Mouse (Mus musculus) frontal cortex, postnatal 36 days (tissue): ENCODE measurements around the gene Gpr62.

Experiments used
- DNase-seq, 2 experiments: peaks; one replicate each; pipeline ENCODE4 v3.0.0; 2022; ENCODE audit warnings: low spot score in 2 of 2

Gene Gpr62

DNA sequence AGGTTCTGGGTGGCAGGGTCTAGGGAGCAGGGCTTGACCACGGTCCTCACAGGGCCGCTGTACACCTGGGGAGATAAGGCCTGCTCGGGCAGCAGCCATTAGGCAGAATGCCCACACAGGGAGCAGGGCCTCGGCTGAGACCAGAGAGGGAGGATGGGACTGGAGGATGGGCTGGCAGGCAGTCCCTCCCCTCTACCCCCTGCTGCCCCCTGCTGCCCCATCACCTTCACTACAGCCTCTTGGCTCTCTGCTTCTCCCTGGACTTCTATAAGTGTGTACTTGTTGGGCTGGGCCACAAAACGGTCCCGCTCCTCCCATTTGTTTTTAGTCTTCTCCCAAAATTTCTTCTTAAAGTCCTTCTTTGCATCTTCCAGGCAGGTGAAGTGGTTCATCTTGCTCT lies 8.7 kb upstream of the Gpr62 start:
- peak in 1 of 2 experiments; percentile 58 for DNase-seq

DNA sequence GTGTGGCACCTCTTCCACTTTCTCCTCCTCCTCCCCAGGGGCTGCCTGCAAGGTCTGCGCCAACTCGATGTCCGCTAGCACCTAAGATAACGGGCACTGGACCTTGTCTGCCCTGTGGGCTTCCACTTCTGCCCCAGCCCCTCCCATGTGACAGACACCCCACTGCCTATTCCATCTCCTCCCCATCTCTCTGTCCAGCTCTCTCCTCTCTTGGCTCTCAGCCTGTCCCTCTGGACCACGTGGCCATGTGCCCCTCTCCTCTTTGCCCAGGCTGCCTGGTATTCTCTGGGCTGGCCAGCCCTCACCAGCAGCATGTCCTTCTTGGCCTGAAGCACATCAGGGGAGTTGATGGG lies 8.0 kb upstream of the Gpr62 start:
- DNase-seq = peak in 1 of 2 experiments; percentile 1

DNA sequence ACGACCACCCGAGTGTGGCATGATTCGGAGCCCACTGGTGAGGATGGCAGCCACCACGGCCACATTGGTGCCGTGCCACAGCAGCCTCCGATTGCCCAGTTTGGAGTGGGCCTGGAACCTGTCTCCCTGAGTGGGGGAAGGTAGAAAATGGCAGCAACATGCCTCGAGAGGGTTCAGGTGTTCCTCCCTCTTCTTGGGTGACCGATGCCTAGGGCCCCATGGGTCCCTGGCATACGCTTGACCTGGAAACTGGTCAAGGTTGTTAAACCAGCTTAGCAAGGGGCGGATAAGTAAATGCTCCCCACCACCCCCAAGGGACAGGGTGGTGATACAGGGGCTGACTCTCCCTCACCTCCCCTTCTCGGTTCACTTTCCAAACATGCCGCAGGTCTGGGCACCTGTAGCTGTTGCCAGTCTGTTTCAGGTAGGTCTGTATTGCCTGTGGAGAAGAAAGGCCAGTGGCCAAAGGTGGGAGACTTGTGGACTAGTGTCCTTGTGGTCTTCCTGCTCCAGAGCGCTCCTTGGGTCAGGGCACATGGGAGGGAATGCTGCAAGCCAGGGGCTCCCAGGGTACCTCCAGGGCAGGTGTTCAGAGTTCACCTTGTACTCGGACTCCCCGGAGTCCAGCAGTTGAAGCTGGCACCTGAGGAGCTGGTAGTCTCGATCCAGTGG lies 7.5 kb upstream of the Gpr62 start:
- DNase-seq = peak in 1 of 2 experiments; percentile 0

DNA sequence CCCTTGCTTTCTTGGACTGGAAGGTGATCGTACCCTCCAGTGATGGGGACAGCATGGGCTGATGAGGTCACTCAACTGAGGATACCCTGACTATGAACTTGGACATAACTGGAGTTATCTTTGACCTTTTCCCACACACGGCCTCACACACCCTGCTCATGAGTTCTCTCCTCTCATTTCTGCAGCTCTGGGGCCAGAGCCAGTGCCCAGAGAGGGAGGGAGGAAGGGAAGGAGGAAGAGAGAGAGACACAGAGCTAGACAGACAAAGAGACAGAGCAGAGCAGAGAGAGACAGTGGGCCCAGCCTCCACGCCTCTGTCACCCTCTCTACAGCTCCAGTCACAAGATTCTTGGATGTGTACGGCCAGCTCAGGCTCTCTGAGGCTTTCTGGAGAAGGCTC lies 6.6 kb upstream of the Gpr62 start:
- no peak for DNase-seq

DNA sequence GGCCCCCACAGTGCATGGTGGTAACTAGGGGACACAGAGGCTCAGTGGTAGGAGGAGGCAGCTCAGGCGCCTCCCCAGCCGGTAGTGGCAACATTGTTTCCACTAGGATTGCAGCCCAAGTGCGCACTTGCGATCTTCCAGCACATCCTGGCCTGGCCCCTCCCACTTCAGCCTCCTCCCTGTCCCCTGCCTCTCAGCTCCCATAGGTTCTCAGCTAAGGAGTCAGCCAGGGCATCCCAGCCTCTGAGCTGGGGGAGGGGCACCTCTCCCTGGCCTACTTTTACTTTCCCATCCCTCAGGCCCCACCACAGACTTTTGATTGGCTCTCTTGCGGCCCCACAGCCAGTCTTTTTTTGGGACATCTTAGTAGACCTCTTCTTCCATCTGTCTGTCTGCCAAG lies 6.2 kb upstream of the Gpr62 start:
- no peak for DNase-seq

DNA sequence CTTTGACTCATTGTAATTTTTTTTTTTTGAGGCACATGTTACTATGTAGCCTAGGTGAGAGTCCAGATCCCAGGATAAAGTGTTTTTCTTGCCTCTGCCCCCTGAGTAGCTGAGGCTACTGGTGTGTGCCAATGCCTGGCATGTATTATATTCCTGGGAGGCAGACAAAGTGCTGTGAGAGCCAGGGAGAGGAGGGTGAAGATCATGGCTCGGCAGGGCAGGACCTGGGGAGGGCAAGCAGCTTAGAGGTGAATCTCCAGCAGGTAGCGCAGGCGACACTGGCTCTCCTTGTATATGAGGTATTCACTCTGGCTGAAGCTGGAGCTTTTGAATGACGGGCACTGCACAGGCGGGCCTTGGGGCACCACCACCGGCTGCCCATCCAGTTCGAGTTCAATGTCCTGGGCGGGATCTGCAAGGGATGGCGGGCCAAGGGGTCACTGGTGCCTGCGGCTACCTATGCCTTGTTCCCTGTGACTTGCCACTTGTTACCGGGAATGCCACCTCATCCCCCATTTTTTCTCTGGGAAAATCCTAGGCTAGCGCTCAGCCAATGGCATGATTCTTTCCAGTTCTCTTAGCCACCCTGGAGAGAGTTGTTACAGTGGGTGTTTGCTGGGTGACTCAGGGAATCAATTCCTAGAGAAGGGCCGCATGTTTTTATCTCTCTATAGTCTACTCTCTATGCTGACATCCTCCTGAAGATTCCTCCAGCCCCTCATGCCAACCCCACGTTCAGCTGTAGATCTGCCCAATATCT lies 5.4 kb upstream of the Gpr62 start:
- DNase-seq = no peak

DNA sequence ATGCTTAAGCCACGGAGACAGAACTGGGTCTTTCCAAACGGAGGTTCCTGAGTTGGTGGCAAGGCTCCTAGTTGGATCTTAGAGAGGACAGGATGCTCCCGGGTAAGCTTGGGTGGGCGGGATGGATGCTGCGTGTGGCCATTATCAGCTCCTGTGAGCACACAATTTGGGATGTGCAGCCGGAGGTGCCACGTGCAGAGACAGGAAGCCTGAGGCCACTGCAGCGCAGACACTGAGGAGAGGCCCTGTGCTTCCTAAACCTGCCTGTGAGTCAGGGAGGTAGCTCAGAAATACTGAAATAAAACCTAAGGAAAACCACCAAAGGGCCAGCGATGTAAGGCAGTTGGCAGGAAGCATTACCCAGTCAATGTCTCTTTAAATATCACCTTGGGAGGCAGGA lies 4.0 kb upstream of the Gpr62 start:
- DNase-seq = no peak

DNA sequence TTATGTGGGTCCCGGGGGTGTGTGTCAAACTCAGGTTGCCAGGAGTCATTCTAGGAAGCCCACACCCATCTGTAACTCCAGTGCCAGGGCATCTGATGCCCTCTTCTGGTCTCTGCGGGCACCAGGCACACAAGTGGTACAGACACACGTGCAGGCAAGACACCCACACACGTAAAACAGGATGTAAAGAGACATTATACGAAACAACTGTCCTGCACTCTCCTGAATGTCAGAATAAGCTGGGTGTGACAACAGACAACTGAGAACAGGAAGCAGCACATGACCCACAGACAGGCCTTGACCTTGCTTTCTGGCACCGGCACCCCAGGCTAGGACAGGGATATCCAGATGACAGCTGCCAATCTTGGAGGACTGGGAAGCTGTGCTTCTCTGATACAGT lies 3.6 kb upstream of the Gpr62 start:
- DNase-seq = no peak

DNA sequence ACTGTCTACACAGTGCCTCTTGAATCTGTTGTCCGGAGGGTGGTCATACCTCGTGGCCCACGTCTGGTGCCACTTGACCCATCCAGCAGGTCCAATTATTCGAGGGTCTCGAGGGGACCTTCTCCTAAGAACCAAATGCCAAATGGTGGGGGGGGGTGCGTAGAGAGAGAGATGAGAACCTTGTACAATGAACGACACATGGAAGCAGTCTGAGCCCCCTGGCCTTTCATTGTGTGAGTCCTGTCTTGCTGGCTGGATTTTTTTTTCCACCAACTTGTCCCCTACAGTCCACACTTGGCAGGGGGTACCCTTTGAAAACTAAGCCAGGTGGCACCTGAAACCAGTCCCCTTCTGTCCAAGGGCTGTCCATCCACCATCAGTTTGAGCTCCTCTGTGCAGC lies 2.0 kb upstream of the Gpr62 start:
- DNase-seq = no peak

DNA sequence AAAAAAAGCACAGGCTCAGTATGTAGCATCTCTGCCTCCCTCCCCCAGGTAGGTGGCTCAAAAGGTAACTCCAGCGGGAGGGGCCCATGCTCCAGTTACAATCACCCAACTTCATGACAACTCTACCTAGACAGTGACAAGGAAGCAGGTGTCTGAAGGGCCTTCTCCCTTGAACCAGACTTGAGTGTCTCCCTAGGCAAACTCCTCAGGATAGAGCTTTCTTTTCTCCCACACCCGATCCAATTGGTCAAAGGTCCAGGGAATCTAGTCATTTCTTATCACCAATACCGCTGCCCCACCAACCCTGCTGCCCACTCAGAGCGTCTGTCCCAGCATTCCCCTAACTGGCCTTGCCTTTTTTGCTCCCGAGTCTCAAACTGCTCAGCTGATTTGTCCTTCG lies 983 bp upstream of the Gpr62 start:
- DNase-seq = no peak

DNA sequence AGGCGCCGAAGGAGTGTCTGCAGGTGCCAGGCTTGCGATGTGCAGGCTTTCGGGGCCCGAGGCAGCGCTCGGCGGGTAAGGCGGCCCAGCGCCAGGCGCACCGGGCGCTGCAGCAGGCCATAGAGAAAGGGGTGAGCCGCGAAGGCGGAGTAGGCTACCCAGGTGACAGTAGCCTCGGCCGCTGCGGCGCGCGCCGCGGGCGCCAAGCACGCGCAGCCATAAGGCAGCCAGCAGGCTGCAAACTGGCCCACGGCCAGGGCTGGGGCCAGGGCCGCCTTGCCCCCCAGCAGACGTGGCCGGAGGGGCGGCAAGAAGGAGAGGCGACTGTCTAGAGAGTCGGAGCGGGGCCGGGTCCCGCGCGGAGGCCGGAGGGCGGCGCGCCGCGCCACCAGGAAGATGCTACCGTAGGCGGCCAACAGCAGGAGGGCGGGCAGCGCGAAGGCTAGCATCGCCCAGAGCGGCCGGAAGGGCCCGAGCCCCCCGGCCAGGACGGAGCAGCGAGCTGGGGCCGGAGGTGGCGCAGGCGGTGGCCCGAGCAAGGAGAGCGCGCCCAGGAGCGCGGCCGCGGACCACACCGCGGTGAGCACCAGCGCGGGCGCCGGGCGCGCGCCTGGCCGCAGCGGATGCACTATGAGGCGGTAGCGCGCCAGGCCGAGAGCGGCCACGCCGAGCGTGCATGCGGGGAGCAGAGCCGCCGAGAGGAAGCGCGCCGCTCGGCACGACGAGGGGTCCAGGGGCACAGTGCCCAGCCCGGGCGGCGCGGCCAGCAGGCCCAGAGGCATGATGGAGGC lies 792 bp downstream of the Gpr62 start:
- DNase-seq = peak; percentile 71 to 80

DNA sequence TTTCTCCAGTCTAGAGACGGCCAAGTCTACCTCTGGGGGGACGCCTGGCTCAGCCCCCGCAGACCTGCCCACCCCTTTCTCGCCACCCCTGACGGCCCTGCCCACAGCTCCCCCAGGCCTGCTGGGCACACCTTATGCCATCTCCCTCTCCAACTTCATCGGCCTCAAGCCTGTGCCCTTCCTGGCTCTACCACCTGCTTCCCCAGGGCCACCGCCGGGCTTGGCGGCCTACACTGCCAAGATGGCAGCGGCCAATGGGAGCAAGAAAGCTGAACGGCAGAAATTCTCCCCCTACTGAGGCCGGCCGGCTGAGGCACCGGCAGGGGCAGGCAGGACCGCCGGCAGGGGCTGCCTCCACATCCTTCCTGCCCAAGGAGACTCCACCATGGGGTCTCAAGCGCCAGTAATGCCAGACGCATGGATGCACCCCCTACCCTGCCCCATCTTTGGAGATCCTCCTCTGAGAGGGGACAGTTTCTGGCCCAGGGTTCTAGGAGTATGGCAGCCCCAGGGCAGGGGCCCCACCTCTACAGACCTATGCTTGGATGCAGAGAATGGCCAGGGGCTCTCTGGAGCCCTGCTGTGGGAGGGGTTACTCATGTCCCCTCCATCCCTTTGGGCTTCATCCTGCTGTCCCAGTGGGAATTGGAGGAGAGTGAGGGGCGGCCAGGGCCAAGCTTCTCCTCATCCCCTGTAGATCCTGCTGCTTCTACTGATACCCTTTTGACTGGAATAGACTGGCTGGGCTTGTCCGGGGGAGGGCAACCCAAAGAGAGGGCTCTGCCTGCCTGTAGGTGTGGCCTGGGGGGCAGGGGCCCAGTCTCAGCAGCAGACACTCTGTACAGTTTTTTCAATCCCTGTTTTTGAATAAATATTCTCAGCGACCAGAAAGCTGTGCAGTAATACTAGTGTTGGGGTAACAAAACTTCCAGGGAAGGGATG lies 2.3 kb downstream of the Gpr62 start:
- no peak for DNase-seq

DNA sequence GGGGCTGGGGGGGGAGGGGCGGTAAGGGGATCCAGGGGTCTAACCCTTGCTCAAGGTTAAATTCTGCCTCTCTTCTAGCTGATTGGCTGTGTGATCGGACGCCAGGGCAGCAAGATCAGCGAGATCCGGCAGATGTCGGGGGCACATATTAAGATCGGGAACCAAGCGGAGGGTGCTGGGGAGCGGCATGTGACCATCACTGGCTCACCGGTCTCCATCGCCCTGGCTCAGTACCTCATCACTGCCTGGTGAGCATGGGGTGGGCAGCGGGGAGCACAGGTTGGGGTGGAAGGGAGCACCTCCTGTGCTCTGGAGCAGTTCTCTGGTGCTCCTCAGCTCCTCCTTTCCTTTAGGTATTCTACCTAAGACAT lies 3.3 kb downstream of the Gpr62 start:
- no peak for DNase-seq

DNA sequence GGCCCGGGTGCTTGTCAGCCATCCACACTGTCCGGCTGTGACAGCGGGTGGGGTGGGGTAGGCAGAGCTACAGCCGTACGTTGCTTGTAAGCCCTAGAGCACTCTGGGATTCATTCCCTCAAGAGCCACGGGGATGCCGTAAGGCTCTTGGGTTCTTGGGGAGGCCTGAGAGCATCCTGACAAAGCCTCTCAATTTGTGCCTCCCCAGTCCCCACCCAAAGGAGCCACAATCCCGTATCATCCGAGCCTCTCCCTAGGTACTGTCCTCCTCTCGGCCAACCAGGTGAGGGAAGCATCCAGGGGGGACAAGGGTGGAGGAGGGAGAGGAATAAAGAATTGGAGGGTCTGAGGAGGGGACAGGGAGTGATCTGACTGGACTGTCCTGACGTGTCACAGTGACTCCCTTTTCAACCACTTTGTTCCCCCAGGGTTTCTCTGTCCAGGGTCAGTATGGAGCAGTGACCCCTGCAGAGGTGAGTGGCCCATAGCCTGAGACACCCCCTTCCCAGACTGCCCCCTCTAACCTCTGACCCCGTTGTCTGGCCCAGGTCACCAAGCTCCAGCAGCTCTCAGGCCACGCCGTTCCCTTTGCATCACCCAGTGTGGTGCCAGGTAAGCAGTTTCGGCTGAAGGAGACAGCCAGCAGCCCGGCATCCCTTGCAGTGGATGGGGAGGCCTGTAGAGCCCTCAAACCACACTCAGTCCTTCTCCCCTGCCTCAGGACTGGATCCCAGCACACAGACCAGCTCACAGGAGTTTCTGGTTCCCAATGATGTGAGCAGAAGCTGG lies 3.9 kb downstream of the Gpr62 start:
- DNase-seq = no peak

DNA sequence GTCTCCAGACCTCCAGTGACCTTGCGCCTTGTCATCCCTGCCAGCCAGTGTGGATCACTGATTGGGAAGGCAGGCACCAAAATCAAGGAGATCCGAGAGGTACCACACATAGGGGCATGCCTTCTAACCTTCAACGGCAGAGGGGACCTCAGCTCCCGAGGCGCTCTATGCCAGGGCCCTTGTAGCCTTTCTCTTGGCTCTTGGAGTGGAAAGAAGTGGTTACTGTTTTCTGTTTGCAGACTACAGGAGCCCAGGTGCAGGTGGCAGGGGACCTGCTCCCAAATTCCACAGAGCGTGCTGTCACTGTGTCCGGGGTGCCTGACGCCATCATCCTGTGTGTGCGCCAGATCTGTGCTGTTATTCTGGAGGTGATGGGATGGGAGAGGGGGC lies 4.7 kb downstream of the Gpr62 start:
- no peak for DNase-seq

DNA sequence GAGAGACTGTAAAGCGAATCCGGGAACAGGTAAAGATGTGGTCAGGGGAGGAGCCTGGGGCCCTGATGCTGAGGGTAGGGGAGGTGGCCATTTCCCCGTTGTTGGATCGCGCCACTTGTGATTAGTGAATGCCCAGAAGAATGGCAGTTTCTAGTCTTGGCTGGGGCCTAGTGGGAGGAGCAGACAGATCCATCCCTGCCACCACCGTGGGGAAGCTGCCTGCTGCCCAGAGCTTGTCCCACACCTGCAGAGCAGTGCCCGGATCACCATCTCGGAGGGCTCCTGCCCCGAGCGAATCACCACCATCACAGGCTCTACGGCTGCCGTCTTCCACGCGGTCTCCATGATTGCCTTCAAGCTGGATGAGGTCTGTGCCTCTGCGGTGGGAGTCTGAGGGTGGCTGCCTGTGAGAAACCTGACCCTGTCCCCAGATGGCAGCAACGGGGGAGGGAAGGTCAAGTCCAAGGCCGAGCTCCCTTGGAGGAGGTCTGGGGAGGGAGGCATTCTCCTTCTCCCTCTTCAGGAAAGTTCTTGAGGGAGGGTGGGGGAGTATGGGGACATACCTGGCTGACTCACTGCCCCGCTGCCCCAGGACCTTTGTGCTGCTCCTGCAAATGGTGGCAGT lies 5.2 kb downstream of the Gpr62 start:
- no peak for DNase-seq

DNA sequence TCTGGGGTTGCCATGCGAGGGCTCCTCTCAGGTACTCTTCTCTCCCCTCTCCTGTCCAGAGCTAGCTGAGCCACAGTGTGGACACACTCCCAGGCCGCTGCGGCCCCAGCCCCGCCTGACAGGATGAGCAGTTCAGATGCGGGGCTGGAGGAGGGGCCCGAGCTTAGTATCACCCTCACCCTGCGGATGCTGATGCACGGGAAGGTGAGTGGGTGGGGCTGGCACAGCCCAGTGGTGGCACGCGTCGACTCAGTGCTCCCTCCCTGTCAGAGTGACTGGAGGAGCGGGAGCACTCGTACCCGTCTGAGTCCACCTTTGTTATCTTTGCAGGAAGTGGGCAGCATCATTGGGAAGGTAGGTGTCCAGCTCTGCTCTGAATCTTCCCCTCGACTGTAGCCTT lies 5.8 kb downstream of the Gpr62 start:
- no peak for DNase-seq

DNA sequence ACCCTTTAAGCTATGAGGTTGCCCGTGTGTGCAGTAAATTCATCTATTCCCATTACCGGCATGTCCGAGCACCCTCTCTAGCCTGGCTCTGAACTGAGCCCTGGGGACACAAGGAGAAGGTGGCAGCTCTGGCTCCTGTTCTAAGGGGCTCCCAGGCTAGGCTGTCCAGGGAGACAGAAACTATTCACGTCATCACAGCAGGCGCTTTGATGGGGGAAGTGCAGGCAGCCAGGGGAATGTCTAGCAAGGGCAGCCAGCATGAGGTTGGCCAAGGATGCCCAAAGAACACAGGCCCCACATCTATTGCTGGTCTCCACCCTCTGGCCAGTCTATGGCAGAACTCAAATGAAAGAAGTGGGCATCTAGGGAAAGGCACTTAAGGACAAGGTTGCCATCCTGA lies 7.8 kb downstream of the Gpr62 start:
- DNase-seq = no peak

DNA sequence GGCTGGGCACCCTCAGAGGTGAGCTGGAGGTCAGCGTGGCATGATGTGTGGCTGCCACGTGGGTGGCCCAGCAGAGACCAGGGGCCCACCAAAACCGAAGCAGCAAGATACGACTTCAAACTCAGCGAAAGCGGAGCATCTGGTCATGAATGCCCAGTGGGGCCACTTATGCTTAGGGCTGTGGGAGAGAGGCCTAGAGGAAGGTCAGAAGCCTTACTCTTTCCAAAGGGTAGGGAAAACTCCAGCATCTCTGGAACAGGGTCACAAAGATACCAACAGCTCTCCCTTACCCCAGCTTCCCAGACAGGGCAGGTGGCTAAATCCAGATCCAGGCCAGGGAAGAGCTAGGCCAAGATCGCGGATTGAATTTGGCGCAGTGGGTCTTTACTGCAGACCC lies 8.6 kb downstream of the Gpr62 start:
- no peak for DNase-seq

DNA sequence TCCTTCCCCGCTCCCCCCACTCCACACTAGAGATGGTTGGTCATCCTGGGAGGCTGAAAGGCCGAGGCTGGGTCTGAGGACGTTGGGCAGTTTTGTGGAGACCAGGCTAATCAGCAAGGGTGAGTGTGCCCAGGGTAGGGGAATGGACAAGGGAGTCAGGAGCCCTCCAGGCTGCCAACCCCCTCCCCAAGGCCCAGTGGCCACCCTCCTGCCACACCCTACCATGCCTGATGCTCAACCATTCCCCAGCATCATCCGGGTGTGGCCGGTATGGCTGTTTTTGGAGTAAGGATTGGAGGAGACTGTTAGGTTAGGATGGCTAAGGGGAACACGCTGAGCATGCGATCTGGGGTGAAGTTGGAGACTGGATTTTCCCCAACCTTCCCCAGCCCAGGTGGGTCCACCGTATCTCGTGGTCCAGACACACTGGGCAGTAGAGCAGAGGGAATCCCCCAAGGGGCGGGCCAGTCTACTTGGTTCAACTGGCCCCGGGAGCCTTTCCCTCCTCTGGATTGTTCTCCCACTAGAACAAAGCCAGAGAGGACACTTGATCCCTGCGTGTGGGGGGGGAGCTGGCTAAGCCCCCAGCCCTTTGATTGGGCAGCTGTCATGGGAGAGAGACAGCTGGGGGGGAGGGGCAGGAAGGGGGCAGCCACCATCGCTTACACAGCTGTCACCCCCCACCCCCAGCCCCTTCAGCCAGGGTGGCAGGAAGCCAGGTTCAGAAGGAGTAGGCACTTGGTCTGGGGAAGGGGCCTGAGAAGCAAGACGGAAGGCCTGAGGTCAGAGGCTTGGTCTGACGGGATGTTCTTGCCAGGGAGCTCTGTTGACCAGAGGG lies 9.2 kb downstream of the Gpr62 start:
- DNase-seq = no peak
